Mouse (Mus musculus) T-cell, adult 2 months (primary cell): Measurements from ENCODE around the gene Adh1.
A peak's percentile ranks its signal among the peaks of the same experiment; 100 is the strongest.

Experiments
- DNase-seq: peaks from one replicate; pipeline ENCODE4 v3.0.0; 2022; ENCODE audit warnings: low spot score

The Adh1 gene

GRCm38 (mm10) chr3:138260721-138261669 is at the start of gene Adh1:
Gene Adh1, plus strand, starts transcription at chr3:138260991.
- no peak for DNase-seq

GRCm38 (mm10) chr3:138212431-138212951 is 48.3 kb upstream of the Adh1 start:
- DNase-seq = no peak

GRCm38 (mm10) chr3:138215395-138215989 is 45.3 kb upstream of the Adh1 start:
- DNase-seq = no peak

- DNase-seq = no peak
Observed at GRCm38 (mm10) chr3:138216091-138216490, 44.7 kb upstream of the Adh1 start.

- DNase-seq = no peak
Observed at GRCm38 (mm10) chr3:138217631-138218264, 43.0 kb upstream of the Adh1 start, which contains the start of gene Adh7. Gene Adh7, plus strand, starts transcription at chr3:138217760.

- DNase-seq = no peak
Observed at GRCm38 (mm10) chr3:138221116-138221515, 39.7 kb upstream of the Adh1 start.

GRCm38 (mm10) chr3:138222511-138222910 is 38.3 kb upstream of the Adh1 start:
- no peak for DNase-seq

- DNase-seq = peak; percentile 60
Observed at GRCm38 (mm10) chr3:138222952-138223351, 37.8 kb upstream of the Adh1 start.

- DNase-seq = no peak
Observed at GRCm38 (mm10) chr3:138224363-138224954, 36.3 kb upstream of the Adh1 start.

- no peak for DNase-seq
Observed at GRCm38 (mm10) chr3:138225331-138225730, 35.5 kb upstream of the Adh1 start.

GRCm38 (mm10) chr3:138225853-138226252 is 34.9 kb upstream of the Adh1 start:
- no peak for DNase-seq

GRCm38 (mm10) chr3:138226476-138226875 is 34.3 kb upstream of the Adh1 start:
- DNase-seq = no peak

GRCm38 (mm10) chr3:138227082-138227481 is 33.7 kb upstream of the Adh1 start:
- no peak for DNase-seq

GRCm38 (mm10) chr3:138227782-138228181 is 33.0 kb upstream of the Adh1 start:
- DNase-seq = no peak

GRCm38 (mm10) chr3:138229448-138229847 is 31.3 kb upstream of the Adh1 start:
- no peak for DNase-seq

- DNase-seq = no peak
Observed at GRCm38 (mm10) chr3:138230266-138230665, 30.5 kb upstream of the Adh1 start.

- DNase-seq = no peak
Observed at GRCm38 (mm10) chr3:138231531-138231930, 29.3 kb upstream of the Adh1 start.

GRCm38 (mm10) chr3:138236546-138237163 is 24.1 kb upstream of the Adh1 start:
- no peak for DNase-seq

GRCm38 (mm10) chr3:138238046-138238445 is 22.7 kb upstream of the Adh1 start:
- DNase-seq = no peak

- DNase-seq = no peak
Observed at GRCm38 (mm10) chr3:138239461-138239860, 21.3 kb upstream of the Adh1 start.

GRCm38 (mm10) chr3:138240411-138240810 is 20.4 kb upstream of the Adh1 start:
- DNase-seq = no peak

GRCm38 (mm10) chr3:138240942-138241341 is 19.8 kb upstream of the Adh1 start:
- DNase-seq = no peak
